Mouse (Mus musculus): ENCODE results near the gene Aox3.

DNA sequence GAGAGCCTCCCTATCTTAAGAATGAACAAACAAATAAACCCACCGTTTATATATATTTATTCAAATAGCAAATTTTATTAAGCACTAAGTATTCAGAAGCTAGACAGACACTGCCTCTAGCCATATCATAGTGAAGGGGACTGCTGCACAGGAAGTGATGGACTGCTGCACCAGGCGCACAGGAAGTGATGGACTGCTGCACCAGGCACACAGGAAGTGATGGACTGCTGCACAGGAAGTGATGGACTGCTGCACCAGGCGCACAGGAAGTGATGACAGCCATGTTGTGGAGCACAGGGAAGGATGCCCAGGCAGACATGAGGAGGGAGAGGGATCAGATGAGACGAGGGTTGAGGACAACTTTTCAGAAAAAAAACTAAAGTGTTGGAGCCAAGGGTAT, 102.4 kb downstream of the Aox3 start:
- TF ChIP-seq POLR2A (IDR thresholded peaks at IDR 0.05; ENCODE audit: control insufficient read depth, extremely low read depth, insufficient read depth, low read length, poor library complexity) (no peak), CTCF (IDR thresholded peaks at IDR 0.05; ENCODE audit: borderline replicate concordance, control insufficient read depth, extremely low read depth, insufficient read depth, low read length, poor library complexity) (no peak)

All from thymus, adult 2 months (tissue).